Mouse (Mus musculus): ENCODE data around the gene Gucy2d.

The Gucy2d gene

GRCm38 (mm10) chr7:98439956-98440466 lies at the start of gene Gucy2d:
Gene Gucy2d (plus strand): TSS chr7:98440416.
- no peak for DNase-seq (ENCODE audit: low spot score)

DNA sequence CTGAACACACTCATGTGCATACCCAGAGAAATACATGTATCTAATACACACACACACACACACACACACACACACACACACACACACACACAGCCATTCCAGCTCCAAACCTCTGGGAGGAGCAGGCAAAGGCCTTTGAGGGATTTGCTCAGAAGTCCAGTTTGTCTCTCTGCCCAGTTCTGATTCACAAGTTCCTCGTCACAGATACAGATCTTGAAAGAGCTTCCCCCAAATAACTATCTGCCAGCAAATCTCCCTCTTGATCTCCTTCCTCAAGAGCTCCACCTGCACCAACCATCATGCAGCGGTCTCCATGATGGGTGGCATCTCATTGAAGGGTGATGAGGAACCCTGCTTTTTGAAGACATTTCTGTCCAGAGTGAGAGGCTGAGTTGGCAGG lies 49.7 kb upstream of the Gucy2d start:
- no peak for DNase-seq (ENCODE audit: low spot score)

DNA sequence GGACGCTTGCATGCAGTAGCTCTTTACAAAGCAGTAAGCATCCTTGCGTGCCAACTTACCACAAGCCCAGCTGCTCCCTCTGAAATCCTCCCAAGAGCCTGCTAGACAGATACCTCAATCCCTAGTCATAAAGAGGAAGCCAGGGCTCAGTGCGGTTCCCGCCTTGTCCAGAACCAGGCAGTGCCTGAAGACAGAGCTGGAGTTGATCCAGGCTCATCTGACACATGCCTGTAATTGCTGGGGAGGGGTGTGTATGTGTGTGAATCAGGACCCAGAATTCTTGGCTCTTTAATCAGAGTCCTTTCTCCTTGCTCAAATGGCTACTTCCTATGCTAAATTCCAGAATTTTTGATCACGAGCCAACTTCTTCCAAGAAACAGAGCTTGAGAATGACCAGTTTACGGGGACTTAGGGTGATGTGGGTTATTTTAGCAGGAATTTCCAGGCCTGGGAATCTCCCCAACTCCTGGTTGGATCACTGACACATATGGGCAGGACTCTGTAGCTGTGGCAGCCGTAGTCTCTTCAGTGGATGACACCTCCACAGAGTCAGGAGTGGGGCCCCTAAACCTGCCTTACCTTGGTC lies 48.8 kb upstream of the Gucy2d start:
- DNase-seq (ENCODE audit: low spot score): no peak

GRCm38 (mm10) chr7:98392466-98393201 lies 47.6 kb upstream of the Gucy2d start:
- no peak for DNase-seq (ENCODE audit: low spot score)

DNA sequence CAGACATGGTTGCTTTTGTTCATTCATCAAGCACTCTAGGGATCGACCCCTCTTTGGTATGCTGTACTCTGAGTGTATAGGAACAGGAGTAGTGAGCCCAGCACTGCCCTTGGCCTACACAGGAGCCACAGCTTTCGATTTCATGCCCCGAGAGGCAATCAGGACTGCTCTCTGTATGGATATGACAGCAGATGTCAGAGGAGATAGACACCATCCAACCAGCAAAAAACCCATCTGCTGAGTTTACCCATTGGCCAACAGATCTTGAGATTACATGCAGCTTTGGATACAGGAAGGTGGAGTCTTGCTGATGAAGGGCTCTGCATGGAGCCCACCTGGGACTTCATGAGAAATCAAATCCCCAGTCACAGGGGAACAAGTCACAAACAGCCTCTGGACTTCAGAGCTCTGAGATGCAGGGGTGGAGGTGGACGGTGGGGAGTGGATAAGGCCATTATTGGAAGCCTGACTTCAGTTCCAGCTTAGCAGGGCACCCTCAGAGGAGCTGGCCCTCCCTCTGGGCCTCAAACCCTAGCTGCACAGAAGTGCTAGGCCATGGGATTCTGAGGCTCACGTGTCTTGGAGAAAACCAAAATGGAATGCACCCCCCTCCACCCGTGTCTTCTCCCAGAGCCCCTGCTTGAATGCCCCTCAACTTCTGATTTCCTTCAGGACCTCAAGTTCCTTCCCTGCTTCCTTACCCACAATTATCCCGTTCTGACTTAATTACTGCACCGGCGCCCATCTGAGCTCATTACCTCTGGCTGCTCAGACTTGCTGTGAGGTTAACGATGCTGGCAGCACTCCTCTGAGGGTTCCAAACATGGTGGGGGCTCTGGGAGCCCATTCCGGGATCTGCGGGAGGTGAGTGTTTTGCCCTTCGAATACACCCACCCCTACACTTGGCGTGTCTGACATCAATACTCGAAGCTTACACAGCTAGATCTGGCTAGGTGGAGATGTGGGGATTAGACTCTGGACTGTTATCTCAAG lies 37.3 kb upstream of the Gucy2d start:
- no peak for DNase-seq (ENCODE audit: low spot score)

DNA sequence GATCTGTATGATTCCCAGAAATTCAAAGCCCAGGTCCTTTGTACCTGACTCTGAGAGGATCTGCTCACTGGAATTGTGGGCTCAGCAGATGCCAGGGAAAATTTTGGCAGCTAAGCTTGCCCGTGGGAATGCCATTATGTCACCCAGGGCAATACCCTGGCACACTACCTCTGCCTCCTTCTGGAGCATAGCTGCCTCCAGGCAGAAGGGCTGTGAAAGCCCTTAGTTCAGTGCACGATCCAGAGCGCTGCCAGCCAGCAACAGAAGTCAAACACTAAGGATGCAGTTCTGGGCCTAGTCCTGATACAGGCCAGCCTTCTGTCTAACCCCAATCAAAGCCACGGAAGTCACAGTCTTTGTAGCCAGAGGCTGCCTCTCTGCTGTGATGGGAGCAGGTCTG lies 36.2 kb upstream of the Gucy2d start:
- no peak for DNase-seq (ENCODE audit: low spot score)

DNA sequence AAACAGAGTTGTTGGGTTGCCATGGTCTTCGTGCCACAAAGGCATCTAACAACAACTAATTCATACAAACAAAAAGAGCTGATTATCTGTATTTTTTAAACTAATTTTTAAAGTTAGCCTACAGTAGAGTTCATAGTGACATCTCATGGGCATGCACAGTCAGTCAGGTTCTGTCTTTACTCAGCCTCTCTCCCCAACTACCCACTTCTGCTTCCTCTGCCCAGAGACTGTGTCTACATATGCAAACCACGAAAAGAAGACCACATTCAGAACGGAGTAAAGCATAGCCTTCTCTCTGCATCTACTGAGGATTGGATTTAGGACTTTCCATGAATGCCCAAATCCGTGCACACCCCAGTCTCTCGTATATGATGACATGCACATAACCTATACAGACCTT lies 32.6 kb upstream of the Gucy2d start:
- DNase-seq (ENCODE audit: low spot score): no peak

GRCm38 (mm10) chr7:98413115-98413514 lies 27.1 kb upstream of the Gucy2d start:
- DNase-seq (ENCODE audit: low spot score): no peak

DNA sequence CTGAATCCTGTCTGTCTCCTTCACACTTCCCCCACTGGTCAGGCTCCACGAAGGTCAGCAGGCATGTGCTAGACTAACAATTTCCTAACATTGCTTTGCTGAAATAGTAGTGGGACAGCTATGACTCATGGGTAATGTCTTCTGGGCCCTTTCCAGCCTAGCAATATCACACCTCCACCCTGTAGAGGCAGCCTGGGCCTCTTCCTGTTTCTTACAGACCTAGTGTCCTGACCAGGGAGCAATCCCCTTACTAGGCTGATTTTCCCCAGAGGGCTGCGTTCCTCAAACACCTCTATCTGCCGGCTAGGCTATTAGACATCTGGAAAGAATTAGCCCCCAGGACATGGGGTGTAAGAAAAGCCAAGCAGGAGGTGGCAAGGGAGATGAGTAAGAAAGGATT lies 24.7 kb upstream of the Gucy2d start:
- DNase-seq (ENCODE audit: low spot score): no peak

DNA sequence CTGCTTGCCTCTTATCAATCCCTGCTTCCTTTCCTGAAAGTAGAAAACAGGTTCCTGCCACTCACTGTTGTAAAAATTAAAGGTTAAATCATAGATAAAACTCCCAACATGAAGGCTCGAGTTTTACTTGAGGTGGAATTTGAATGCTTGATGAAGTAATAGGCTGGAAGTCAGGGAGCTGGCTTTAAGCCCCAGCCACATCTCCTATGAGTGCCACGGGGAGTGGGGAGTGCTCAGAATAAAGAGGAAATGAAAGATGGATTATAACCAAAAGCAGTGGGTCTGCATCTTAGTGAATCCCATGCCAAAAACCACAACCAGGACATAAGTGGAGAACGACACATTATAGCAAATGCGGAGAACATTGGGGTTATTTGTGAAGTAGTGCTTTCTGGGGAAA lies 24.2 kb upstream of the Gucy2d start:
- DNase-seq (ENCODE audit: low spot score): no peak

DNA sequence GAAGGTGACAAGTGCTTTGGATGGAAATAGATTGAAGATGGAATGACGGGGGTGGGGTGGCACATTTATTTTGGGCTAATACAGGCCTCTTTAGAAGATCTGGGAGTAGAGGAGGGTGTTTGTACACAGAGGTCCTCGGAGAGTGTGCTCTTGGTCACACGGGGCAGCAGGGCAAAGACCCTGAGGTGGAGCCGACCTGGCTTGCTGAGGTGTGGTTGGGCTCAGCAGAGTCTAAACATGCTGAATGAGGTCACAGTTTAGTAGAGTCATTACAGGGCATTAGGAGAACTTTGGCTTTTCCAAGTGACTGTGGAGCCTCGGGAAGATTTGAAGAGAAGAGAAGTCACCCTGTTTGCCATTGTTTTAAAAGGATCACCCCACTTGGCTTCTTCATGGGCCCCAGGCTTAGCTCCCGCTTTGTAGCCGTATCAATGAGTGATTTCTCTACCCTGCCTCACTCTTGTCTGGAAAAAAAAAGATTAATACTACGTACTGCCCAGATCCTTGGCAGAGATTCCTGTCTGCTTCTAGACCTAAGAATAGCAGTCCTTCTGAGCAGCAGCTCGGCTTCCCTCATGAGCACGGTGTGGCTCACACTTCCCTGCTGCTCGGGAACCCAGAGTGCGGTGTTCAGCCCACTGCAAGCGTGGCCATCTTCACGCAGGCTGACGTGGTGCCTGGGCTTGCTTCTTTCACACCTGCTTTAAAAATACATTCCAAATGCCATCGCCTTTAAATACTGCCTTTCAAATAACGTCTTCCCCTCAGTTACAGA lies 22.0 kb upstream of the Gucy2d start:
- no peak for DNase-seq (ENCODE audit: low spot score)

GRCm38 (mm10) chr7:98419366-98419765 lies 20.9 kb upstream of the Gucy2d start:
- DNase-seq (ENCODE audit: low spot score): no peak

GRCm38 (mm10) chr7:98423546-98423945 lies 16.7 kb upstream of the Gucy2d start:
- DNase-seq (ENCODE audit: low spot score): no peak

DNA sequence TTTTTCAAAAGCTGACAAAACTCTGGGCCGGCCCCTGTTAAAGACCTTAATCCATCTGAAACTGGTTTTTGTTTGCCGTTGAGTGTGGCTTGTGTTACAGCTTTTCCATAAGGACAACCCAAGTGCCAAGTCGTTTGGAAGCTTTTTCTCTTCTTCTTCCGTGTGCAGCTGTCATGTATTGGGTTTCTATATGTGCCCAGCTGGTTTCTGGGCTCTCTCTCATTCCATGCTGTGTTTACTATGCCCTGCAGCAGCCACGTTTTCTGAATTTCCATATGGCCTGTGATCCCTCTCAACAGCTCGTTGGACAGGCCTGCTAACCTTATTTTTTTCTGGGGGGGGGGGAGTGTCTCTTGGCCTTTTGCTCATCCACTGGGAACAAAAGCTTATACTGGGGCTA lies 15.8 kb upstream of the Gucy2d start:
- DNase-seq (ENCODE audit: low spot score): no peak

DNA sequence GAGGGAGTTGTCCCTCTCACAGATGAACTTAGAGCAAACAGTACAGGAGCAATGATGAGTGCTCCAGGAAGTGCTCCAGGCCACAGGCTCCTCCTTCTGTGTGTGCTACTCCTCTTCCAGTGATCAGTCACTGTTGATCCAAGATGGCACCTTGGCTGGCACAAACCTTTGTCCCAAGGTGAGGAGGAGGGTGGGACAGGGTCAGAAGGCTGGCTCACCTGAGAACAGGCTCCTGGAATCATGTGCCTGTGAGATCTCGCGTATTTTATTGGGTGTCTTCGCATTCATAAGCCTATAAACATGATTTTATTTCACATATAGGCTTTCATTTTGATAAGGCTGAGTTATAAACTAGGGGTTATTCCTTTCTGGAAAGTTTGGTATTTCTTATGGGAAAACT lies 14.7 kb upstream of the Gucy2d start:
- DNase-seq (ENCODE audit: low spot score): no peak

DNA sequence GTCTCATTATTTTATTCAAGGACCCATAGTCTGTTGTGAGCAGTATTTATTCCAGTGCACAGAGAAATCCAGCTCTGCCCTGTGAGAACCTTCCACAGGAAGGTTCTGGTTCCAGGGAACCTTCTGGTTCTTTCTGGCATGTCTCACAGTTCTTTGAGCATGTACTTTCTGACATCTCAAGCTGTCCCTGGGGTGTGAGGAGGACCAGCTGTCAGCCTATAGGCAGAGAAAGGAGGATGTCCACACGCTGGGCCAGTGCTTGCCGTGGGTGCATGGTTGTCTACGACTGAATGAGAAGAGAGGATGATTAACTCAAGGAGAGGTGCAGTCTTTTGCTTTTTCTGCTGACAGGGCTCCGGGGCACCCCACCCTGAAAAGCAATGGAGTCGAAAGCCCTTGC lies 13.6 kb upstream of the Gucy2d start:
- no peak for DNase-seq (ENCODE audit: low spot score)

- no peak for DNase-seq (ENCODE audit: low spot score)
These were observed 12.9 kb upstream of the Gucy2d start for GRCm38 (mm10) chr7:98427115-98427835.

GRCm38 (mm10) chr7:98429579-98429978 lies 10.6 kb upstream of the Gucy2d start:
- DNase-seq (ENCODE audit: low spot score): no peak

DNA sequence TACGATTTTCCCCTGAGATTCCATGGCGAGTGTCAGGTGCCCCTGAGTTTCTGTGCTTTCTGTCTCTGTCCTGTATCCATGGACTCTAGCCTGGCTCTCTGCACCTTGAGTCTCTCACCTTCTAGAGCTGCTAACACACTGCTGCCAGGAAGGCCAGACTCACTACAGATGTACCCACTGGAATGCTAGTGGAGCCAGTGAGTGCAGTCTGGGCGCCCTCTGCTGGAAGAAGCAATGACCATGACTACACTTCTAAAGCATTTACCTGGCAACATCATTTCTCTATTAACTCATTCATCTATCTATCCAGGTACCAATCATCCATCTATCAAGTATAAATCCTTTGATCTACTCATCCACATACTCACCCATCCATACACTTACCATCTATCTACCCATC lies 9.4 kb upstream of the Gucy2d start:
- peak; percentile 48 for DNase-seq (ENCODE audit: low spot score)

- peak; percentile 14 for DNase-seq (ENCODE audit: low spot score)
These were observed 2.6 kb upstream of the Gucy2d start for GRCm38 (mm10) chr7:98437629-98438028.

GRCm38 (mm10) chr7:98446873-98447272 lies 6.7 kb downstream of the Gucy2d start:
- no peak for DNase-seq (ENCODE audit: low spot score)
